8 mouse cellular contexts compared by ENCODE assay signal in genomic region chr17:71617974-71618373, GRCm38 (mm10). TPM values are rescaled to one million over a fixed set of nuclear protein-coding genes. Genes with fewer than 3 reads are reported as not detected.
DNase-seq lines count a peak whose midpoint lies in the region; ATAC-seq lines count a peak whose summit lies in the region.

No protein-coding gene starts in this region.

- 0 out of 2 replicates have a peak overlapping the region, but pooled peaks have one; percentile 97 for H3K4me3 ChIP-seq in heart, embryonic 12.5 days
- H3K4me3 ChIP-seq in forebrain, embryonic 12.5 days (replicated peaks) = no peak overlapping the region
- peak overlapping the region; percentile 98 for H3K4me3 ChIP-seq in liver, embryonic 13.5 days (replicated peaks)

- WGBS in heart, embryonic 12.5 days = 59% methylated on average over 4 of the region's 4 CpGs
- 83% methylated on average over 4 of the region's 4 CpGs for WGBS in forebrain, embryonic 12.5 days
- 21% methylated on average over 4 of the region's 4 CpGs for WGBS in liver, embryonic 13.5 days (ENCODE audit: insufficient replicate concordance)

- no peak for DNase-seq in heart, adult 8-10 months (ENCODE audit: low spot score)
- DNase-seq in CD4-positive, CD25-positive, alpha-beta regulatory T cell, adult 2 months (ENCODE audit: low read depth, low spot score) = peak; percentile 52
- DNase-seq in liver, embryonic 13.5 days = no peak
- no peak for DNase-seq in gastrocnemius, postnatal 4 days (ENCODE audit: low spot score in 2 of 2)
- DNase-seq in left cerebral cortex, postnatal 10 days (ENCODE audit: extremely low spot score in 1 of 2, low spot score in 2 of 2) = no peak
- DNase-seq in lung, postnatal 25 days (ENCODE audit: low spot score) = no peak

- intact Hi-C loops in left cerebral cortex, postnatal 10 days (cut with DNase I) = no loop called here

- no peaks in the 10 kb centered on the region for H3K27me3 ChIP-seq in heart, embryonic 12.5 days (replicated peaks)
- no peaks in the 10 kb centered on the region for H3K27me3 ChIP-seq in forebrain, embryonic 12.5 days
- no peaks in the 10 kb centered on the region for H3K27me3 ChIP-seq in liver, embryonic 13.5 days

- peak overlapping the region; percentile 49 for H3K4me2 ChIP-seq in heart, embryonic 12.5 days
- H3K4me2 ChIP-seq in forebrain, embryonic 12.5 days = peak overlapping the region; percentile 77
- H3K4me2 ChIP-seq in liver, embryonic 13.5 days = peak overlapping the region; percentile 96

- H3K4me1 ChIP-seq in heart, embryonic 12.5 days (replicated peaks) = peaks cover 13% of the 10 kb centered on the region
- peaks cover 18% of the 10 kb centered on the region for H3K4me1 ChIP-seq in forebrain, embryonic 12.5 days
- H3K4me1 ChIP-seq in liver, embryonic 13.5 days (replicated peaks) = peaks cover 49% of the 10 kb centered on the region

- no peaks in the 10 kb centered on the region for H3K9me3 ChIP-seq in heart, embryonic 12.5 days (replicated peaks)
- no peaks in the 10 kb centered on the region for H3K9me3 ChIP-seq in forebrain, embryonic 12.5 days
- H3K9me3 ChIP-seq in liver, embryonic 13.5 days (replicated peaks) = no peaks in the 10 kb centered on the region

- no peak for ATAC-seq in heart, embryonic 12.5 days (ENCODE audit: insufficient number of reproducible peaks, low FRiP score)
- no peak for ATAC-seq in forebrain, embryonic 12.5 days (ENCODE audit: low FRiP score)
- ATAC-seq in liver, embryonic 13.5 days (ENCODE audit: low read depth) = no peak

- H3K9ac ChIP-seq in heart, embryonic 12.5 days = 0 out of 2 replicates have a peak overlapping the region, but pooled peaks have one; percentile 21
- H3K9ac ChIP-seq in forebrain, embryonic 12.5 days = no peak overlapping the region
- H3K9ac ChIP-seq in liver, embryonic 13.5 days = peak overlapping the region; percentile 96

- peaks cover 7% of the 10 kb centered on the region; the same call in 1 of the 2 replicates for H3K36me3 ChIP-seq in heart, embryonic 12.5 days
- H3K36me3 ChIP-seq in forebrain, embryonic 12.5 days (replicated peaks) = peaks cover 11% of the 10 kb centered on the region
- H3K36me3 ChIP-seq in liver, embryonic 13.5 days = peaks cover 22% of the 10 kb centered on the region

- H3K27ac ChIP-seq in heart, embryonic 12.5 days (ENCODE audit: poor library complexity, severe bottlenecking) = no peak overlapping the region
- no peak overlapping the region for H3K27ac ChIP-seq in forebrain, embryonic 12.5 days
- H3K27ac ChIP-seq in liver, embryonic 13.5 days = no peak overlapping the region

RNA-seq across cellular contexts. Expression of gene Wdr43, which starts 2.3 kb away (rescaled TPM):
- polyA plus RNA-seq in heart, embryonic 12.5 days (2016; fragmentation: Nextera tagmentation; extraction: Ambion mirVana) = 54.6 and 56.7 TPM in 2 replicates
- total RNA-seq in heart, adult 8-10 months (2022) = 10 to 100 TPM; 20.8 to 25.3 (median 21.5) TPM
- polyA plus RNA-seq in forebrain, embryonic 12.5 days (2016; fragmentation: Nextera tagmentation; extraction: Ambion mirVana) = 79.9 and 80.0 TPM in 2 replicates
- 57.4 and 66.1 TPM in 2 replicates for polyA plus RNA-seq in liver, embryonic 13.5 days (2015; fragmentation: Nextera tagmentation; extraction: Ambion mirVana)
- total RNA-seq in gastrocnemius, postnatal 4 days (2021) = 10 to 100 TPM; 34.9 to 39.8 TPM
- total RNA-seq in left cerebral cortex, postnatal 10 days (2021) = 10 to 100 TPM; 29.2 to 32.3 TPM

RNA-seq across cellular contexts. Expression of gene Togaram2, which starts 55.1 kb away (rescaled TPM):
- polyA plus RNA-seq in heart, embryonic 12.5 days (2016; fragmentation: Nextera tagmentation; extraction: Ambion mirVana) = 2.7 and 2.9 TPM in 2 replicates
- total RNA-seq in heart, adult 8-10 months (2022) = 1 to 10 TPM; 5.4 to 6.7 (median 5.6) TPM
- polyA plus RNA-seq in forebrain, embryonic 12.5 days (2016; fragmentation: Nextera tagmentation; extraction: Ambion mirVana) = 0.15 and 0.29 TPM in 2 replicates
- not detected in 2 replicates for polyA plus RNA-seq in liver, embryonic 13.5 days (2015; fragmentation: Nextera tagmentation; extraction: Ambion mirVana)
- total RNA-seq in gastrocnemius, postnatal 4 days (2021) = under 1 TPM; 0.39 to 0.47 TPM
- total RNA-seq in left cerebral cortex, postnatal 10 days (2021) = 1 to 10 TPM; 1.7 to 2.2 TPM
